Mouse (Mus musculus) midbrain, embryonic 12.5 days (tissue): ENCODE data around the gene Icmt. TPM values are rescaled to one million over a fixed set of nuclear protein-coding genes. Genes with fewer than 3 reads are reported as not detected.
A peak's percentile ranks its signal among the peaks of the same experiment; 100 is the strongest.

Source experiments
- ATAC-seq: fragments of 200-750 bp; cut with Nextera tagmentation; 2 replicates; pipeline ENCODE4 v1.8.0; 2017; ENCODE audit warnings: low read depth, moderate TSS enrichment, moderate library complexity; ENCODE audit not compliant: low FRiP score
- H3K27ac ChIP-seq: fragments of 300-500 bp; sonication (generic); replicated peaks from 2 replicates; pipeline ENCODE4 v1.5.1; 2016; ENCODE audit warnings: mild to moderate bottlenecking
- H3K27me3 ChIP-seq: fragments of 300-500 bp; sonication (generic); 2 replicates; pipeline ENCODE4 v1.6.1; 2016; ENCODE audit warnings: mild to moderate bottlenecking
- H3K36me3 ChIP-seq: fragments of 300-500 bp; sonication (generic); 2 replicates; pipeline ENCODE4 v1.6.1; 2016
- H3K4me1 ChIP-seq: fragments of 300-500 bp; sonication (generic); 2 replicates; pipeline ENCODE4 v1.6.1; 2016
- H3K4me2 ChIP-seq: fragments of 300-500 bp; sonication (generic); replicated peaks from 2 replicates; pipeline ENCODE4 v1.6.1; 2016; ENCODE audit warnings: mild to moderate bottlenecking, moderate library complexity
- H3K4me3 ChIP-seq: fragments of 300-500 bp; sonication (generic); 2 replicates; pipeline ENCODE4 v1.5.1; 2016; ENCODE audit warnings: mild to moderate bottlenecking
- H3K9ac ChIP-seq: fragments of 300-500 bp; sonication (generic); replicated peaks from 2 replicates; pipeline ENCODE4 v1.6.1; 2016; ENCODE audit warnings: mild to moderate bottlenecking, moderate library complexity
- H3K9me3 ChIP-seq: fragments of 300-500 bp; sonication (generic); 2 replicates; pipeline ENCODE4 v1.6.1; 2016; ENCODE audit warnings: mild to moderate bottlenecking
- WGBS: fragments of 180-500 bp; shearing (Covaris S2); methylation state at CpG from one replicate; pipeline ENCODE4 v1.1.7; 2016; 5-methylcytosine and 5-hydroxymethylcytosine counted together
- polyA plus RNA-seq: library from polyadenylated mRNA; unstranded; fragments of >200 nt; fragmentation: Nextera tagmentation; extraction: Ambion mirVana; gene quantifications from 2 replicates; pipeline ENCODE4 v1.2.1, GENCODE M21; 2016

Gene Icmt
- polyA plus RNA-seq, 1 experiment from 2014 or later: 22.6 TPM

DNA sequence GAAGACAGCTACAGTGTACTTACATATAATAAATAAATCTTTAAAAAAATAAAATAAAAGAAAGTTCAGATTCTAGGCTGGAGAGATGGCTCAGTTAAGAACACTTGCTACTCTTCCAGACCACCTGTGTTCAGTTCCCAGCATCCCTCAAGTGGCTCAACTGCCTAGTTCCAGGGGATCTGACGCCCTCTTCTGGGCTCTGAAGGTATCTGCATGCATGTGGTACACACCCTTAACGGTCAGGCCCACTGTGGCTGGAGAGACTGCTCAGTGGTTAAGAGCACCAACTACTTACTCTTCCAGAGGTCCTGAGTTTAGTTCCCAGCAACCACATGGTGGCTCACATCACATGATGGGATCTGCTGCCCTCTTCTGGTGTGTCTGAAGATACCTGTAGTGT lies 19.1 kb upstream of the Icmt start:
- H3K4me2 ChIP-seq: no peak overlapping the region
- WGBS: 70% methylated on average over 2 of the region's 2 CpGs

DNA sequence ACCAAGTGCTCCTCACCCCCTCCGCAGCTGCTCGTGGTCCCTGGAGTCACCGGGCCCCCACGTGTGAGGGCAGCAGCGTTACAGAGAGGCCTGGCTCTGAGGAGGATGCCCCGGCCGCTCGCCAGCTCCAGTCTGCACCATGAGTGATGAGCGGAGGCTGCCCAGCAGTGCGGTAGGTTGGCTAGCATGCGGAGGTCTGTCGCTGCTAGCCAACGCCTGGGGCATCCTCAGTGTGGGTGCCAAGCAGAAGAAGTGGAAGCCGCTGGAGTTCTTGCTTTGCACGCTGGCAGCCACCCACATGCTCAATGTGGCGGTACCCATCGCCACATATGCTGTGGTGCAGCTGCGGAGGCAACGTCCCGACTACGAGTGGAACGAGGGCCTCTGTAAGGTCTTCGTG lies 18.0 kb upstream of the Icmt start:
- H3K4me2 ChIP-seq: no peak overlapping the region
- H3K36me3 ChIP-seq: no peaks in the 10 kb centered on the region
- no peak overlapping the region for H3K9ac ChIP-seq
- 92% methylated on average over 23 of the region's 23 CpGs for WGBS
- H3K27ac ChIP-seq: no peak overlapping the region
- peaks cover 89% of the 10 kb centered on the region for H3K27me3 ChIP-seq
- H3K4me1 ChIP-seq: peaks cover 25% of the 10 kb centered on the region
- no peak overlapping the region for H3K4me3 ChIP-seq
- H3K9me3 ChIP-seq: no peaks in the 10 kb centered on the region
- no peak for ATAC-seq

More for the DNA sequence above, 19.1 kb upstream of the Icmt start:
- Histone ChIP-seq H3K9me3 (no peaks in the 10 kb centered on the region), H3K27ac (no peak overlapping the region), H3K4me1 (peaks cover 28% of the 10 kb centered on the region), H3K27me3 (peaks cover 88% of the 10 kb centered on the region), H3K36me3 (no peaks in the 10 kb centered on the region), H3K4me3 (no peak overlapping the region), H3K9ac (no peak overlapping the region)
- ATAC-seq: no peak

DNA sequence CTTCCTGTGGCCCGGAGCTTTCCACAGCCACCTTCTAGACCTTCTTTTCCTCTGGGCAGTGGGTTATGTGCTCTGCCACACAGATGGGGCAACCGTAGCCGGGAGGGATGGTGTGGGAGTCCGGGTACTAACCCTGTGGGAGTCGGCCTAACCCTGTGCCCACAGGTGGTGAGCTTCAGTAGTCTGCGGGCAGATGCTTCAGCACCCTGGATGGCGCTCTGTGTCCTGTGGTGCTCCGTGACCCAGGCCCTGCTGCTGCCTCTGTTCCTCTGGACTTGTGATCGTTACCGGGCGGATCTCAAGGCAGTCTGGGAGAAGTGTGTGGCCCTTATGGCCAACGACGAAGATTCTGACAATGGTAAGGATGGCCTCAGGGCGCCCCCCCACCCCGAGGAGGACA lies 15.4 kb upstream of the Icmt start:
- Histone ChIP-seq H3K27ac (no peak overlapping the region), H3K4me2 (no peak overlapping the region), H3K36me3 (no peaks in the 10 kb centered on the region), H3K4me1 (peaks cover 22% of the 10 kb centered on the region), H3K4me3 (no peak overlapping the region), H3K27me3 (peaks cover 89% of the 10 kb centered on the region), H3K9ac (no peak overlapping the region), H3K9me3 (no peaks in the 10 kb centered on the region)
- ATAC-seq: no peak
- 61% methylated on average over 15 of the region's 15 CpGs for WGBS

DNA sequence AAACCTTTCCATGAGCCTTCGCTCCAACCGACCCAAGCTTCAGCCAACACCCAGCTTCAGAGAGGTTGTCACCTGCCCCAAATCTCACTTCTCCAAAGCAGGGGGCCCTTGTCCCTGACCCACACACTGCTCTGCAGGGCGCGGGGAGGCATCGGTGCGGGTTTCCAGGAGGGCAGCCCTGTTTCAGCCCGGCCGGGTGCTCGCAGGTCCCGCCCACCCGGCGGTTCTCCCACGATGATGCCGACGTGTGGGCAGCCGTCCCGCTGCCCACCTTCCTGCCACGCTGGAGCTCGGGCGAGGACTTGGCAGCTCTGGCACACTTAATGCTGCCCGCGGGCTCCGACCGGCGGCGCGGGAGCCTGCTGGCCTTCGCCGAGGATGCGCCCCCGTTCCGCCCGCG lies 14.3 kb upstream of the Icmt start:
- Histone ChIP-seq H3K36me3 (no peaks in the 10 kb centered on the region), H3K27ac (no peak overlapping the region), H3K4me1 (peaks cover 34% of the 10 kb centered on the region), H3K4me3 (peak overlapping the region; percentile 36), H3K27me3 (peaks cover 91% of the 10 kb centered on the region), H3K9ac (peak overlapping the region; percentile 47), H3K9me3 (no peaks in the 10 kb centered on the region), H3K4me2 (peak overlapping the region; percentile 56)
- ATAC-seq: peak; percentile 11
- 29% methylated on average over 17 of the region's 34 CpGs for WGBS

- Histone ChIP-seq H3K4me2 (peak overlapping the region; percentile 56), H3K27ac (no peak overlapping the region), H3K36me3 (no peaks in the 10 kb centered on the region), H3K9ac (peak overlapping the region; percentile 47), H3K9me3 (no peaks in the 10 kb centered on the region), H3K4me1 (peaks cover 40% of the 10 kb centered on the region), H3K4me3 (peak overlapping the region; percentile 36), H3K27me3 (peaks cover 98% of the 10 kb centered on the region)
- 5% methylated on average over 70 of the region's 70 CpGs for WGBS
- ATAC-seq: peak; percentile 72
These were observed 13.7 kb upstream of the Icmt start for GRCm38 (mm10) chr4:152283186-152283950.

DNA sequence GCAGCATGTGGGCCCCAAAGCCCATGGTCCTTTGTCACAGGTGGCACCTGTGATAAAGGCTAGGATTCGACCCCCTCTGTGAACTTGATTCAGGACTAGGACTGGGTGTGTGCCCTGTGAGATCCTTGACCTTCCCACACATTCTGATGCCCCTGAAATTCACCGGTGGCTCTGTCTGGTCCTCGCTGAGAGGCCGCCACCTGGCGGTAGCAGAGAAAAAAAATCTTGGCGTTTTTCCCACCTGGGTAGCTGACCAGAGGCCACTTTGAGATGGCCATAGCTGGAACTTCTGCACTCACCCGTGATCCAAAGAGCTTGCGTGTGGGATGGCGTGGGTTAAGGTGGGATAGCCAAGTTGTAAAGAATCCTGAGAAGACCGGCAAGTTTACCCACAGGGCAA lies 11.5 kb upstream of the Icmt start:
- H3K4me2 ChIP-seq: 0 out of 2 replicates have a peak overlapping the region, but pooled peaks have one; percentile 53
- no peaks in the 10 kb centered on the region for H3K9me3 ChIP-seq
- H3K27me3 ChIP-seq: peaks cover 97% of the 10 kb centered on the region
- no peaks in the 10 kb centered on the region for H3K36me3 ChIP-seq
- H3K27ac ChIP-seq: no peak overlapping the region
- ATAC-seq: no peak
- 4% methylated on average over 10 of the region's 10 CpGs for WGBS
- no peak overlapping the region for H3K9ac ChIP-seq
- H3K4me3 ChIP-seq: no peak overlapping the region
- H3K4me1 ChIP-seq: peaks cover 50% of the 10 kb centered on the region

DNA sequence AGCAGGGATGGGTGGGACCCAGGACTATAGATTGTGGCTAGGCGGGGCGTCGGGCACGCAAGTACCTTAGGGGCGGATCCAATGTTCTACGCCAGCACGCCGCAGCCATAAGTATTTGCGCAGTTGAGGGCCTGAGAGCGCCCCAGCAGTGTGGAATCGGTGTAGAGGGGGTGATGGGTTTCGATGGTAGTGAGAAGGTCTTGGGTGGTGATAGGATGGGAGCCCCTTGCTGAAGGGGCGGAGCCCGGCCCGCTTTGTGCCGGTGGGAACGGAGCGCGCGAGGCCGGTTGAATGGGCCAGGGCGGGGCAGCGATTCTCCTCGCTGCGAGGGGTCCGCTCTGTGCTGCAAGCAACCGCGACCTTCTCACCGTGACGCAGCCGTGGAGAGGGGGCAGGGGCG lies 10.8 kb upstream of the Icmt start:
- no peak overlapping the region for H3K9ac ChIP-seq
- H3K4me3 ChIP-seq: peak overlapping the region; percentile 27
- ATAC-seq: peak; percentile 7
- WGBS: 2% methylated on average over 31 of the region's 32 CpGs
- H3K4me1 ChIP-seq: peaks cover 57% of the 10 kb centered on the region
- H3K4me2 ChIP-seq: peak overlapping the region; percentile 53
- H3K9me3 ChIP-seq: no peaks in the 10 kb centered on the region
- no peaks in the 10 kb centered on the region for H3K36me3 ChIP-seq
- H3K27me3 ChIP-seq: peaks cover 97% of the 10 kb centered on the region
- H3K27ac ChIP-seq: no peak overlapping the region

GRCm38 (mm10) chr4:152286887-152287286 lies 10.1 kb upstream of the Icmt start:
- Histone ChIP-seq H3K9me3 (no peaks in the 10 kb centered on the region), H3K9ac (peak overlapping the region; percentile 37), H3K27ac (no peak overlapping the region), H3K4me1 (peaks cover 64% of the 10 kb centered on the region), H3K36me3 (no peaks in the 10 kb centered on the region), H3K27me3 (peaks cover 97% of the 10 kb centered on the region), H3K4me2 (peak overlapping the region; percentile 53), H3K4me3 (peak overlapping the region; percentile 27)
- ATAC-seq: no peak
- 4% methylated on average over 26 of the region's 26 CpGs for WGBS

DNA sequence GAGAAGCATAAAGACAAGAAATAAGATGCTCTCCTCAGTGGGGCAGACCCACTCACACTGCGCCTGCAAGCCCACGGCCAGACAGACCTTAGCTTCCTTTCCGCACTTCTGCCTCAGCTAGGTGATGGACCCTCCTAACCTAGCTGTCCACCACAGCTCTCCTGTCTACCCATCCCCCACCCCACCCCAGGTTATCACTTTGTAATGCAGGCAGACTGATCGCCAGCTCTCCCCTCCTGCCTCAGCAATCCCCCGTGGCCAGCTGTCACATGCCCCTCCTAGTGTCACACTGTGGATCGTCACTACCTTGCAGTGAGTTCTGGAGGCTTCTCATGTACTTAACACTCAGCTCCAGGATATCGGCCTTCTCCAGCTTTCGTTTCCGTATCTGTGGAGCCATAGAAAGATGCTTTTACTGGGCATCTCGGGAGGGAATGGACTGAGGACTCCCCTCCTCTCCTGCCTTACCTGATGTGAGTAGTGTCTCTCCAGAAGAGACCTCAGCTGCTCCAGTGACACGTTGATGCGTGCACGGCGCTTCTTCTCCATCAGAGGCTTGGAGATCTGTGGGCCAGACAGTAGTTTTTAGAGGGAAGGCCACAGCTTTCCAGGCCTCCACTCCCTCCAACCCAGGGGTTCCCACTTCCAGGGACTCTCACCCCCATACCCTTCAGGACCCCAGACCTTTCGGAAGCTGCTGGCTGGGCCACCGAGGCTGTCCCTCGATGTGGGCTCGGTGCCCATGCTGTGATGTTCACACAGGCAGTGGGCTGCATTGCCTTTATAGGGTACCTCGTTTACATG lies 9.5 kb upstream of the Icmt start:
- peak overlapping the region; percentile 37; the same call in 1 of the 2 replicates for H3K9ac ChIP-seq
- H3K27ac ChIP-seq: no peak overlapping the region
- peaks cover 97% of the 10 kb centered on the region for H3K27me3 ChIP-seq
- WGBS: 7% methylated on average over 19 of the region's 19 CpGs
- H3K4me3 ChIP-seq: peak overlapping the region; percentile 27
- no peaks in the 10 kb centered on the region for H3K36me3 ChIP-seq
- ATAC-seq: no peak
- H3K4me1 ChIP-seq: peaks cover 70% of the 10 kb centered on the region
- peak overlapping the region; percentile 53 for H3K4me2 ChIP-seq
- no peaks in the 10 kb centered on the region for H3K9me3 ChIP-seq

GRCm38 (mm10) chr4:152288398-152288945 lies 8.6 kb upstream of the Icmt start:
- WGBS: 24% methylated on average over 18 of the region's 18 CpGs
- Histone ChIP-seq H3K4me1 (peaks cover 71% of the 10 kb centered on the region), H3K4me2 (peak overlapping the region; percentile 53; the same call in 1 of the 2 replicates), H3K4me3 (no peak overlapping the region), H3K9me3 (no peaks in the 10 kb centered on the region), H3K36me3 (no peaks in the 10 kb centered on the region), H3K27ac (no peak overlapping the region), H3K27me3 (peaks cover 97% of the 10 kb centered on the region), H3K9ac (no peak overlapping the region)
- no peak for ATAC-seq

- peaks cover 77% of the 10 kb centered on the region for H3K4me1 ChIP-seq
- WGBS: under 1% methylated on average over 39 of the region's 39 CpGs
These were observed 6.6 kb upstream of the Icmt start for GRCm38 (mm10) chr4:152290385-152290784.

GRCm38 (mm10) chr4:152290991-152291390 lies 6.0 kb upstream of the Icmt start:
- WGBS: 6% methylated on average over 11 of the region's 11 CpGs
- Histone ChIP-seq H3K9ac (0 out of 2 replicates have a peak overlapping the region, but pooled peaks have one; percentile 48), H3K9me3 (no peaks in the 10 kb centered on the region), H3K27me3 (peaks cover 97% of the 10 kb centered on the region), H3K4me3 (peak overlapping the region; percentile 28; the same call in 1 of the 2 replicates), H3K4me1 (peaks cover 72% of the 10 kb centered on the region), H3K4me2 (peak overlapping the region; percentile 56), H3K27ac (no peak overlapping the region), H3K36me3 (no peaks in the 10 kb centered on the region)
- no peak for ATAC-seq

More at GRCm38 (mm10) chr4:152290385-152290784, 6.6 kb upstream of the Icmt start:
- Histone ChIP-seq H3K27me3 (peaks cover 97% of the 10 kb centered on the region), H3K9me3 (no peaks in the 10 kb centered on the region), H3K36me3 (no peaks in the 10 kb centered on the region), H3K4me2 (peak overlapping the region; percentile 56), H3K4me3 (peak overlapping the region; percentile 28), H3K9ac (peak overlapping the region; percentile 48), H3K27ac (peak overlapping the region; percentile 61)
- ATAC-seq: peak; percentile 55
